Mouse (Mus musculus) limb, embryonic 13.5 days (tissue): ENCODE data around the gene Zfp934. TPM values are rescaled to one million over a fixed set of nuclear protein-coding genes. Genes with fewer than 3 reads are reported as not detected.

Experiments
- microRNA-seq: library from miRNA; unstranded; fragments of <30 nt; microRNA quantifications from one replicate; pipeline ENCODE4, GENCODE M21; 2016
- polyA plus RNA-seq: library from polyadenylated mRNA; unstranded; fragments of >200 nt; fragmentation: Nextera tagmentation; extraction: Ambion mirVana; gene quantifications from 2 replicates; pipeline ENCODE4 v1.2.1, GENCODE M21; 2015

Gene Zfp934
- polyA plus RNA-seq, 1 experiment from 2014 or later: 24.7 TPM

Small RNA genes within 50 kb of the gene (microRNA-seq; reads per million reads assigned to microRNA genes)
- not detected for gene Gm22256

Other genes starting within 250 kb of the Zfp934 start
- gene Gm3604, start 188.0 kb downstream of the Zfp934 start, polyA plus RNA-seq: 4.5 and 5.8 TPM in 2 replicates
- gene Gm49359, start 104.4 kb downstream of the Zfp934 start, polyA plus RNA-seq: 17.0 and 17.3 TPM in 2 replicates
- not detected in 2 replicates for gene Zfp935, start 12.7 kb downstream of the Zfp934 start, polyA plus RNA-seq
- gene 6720489N17Rik, start 53.0 kb upstream of the Zfp934 start, polyA plus RNA-seq: 16.3 and 16.5 TPM in 2 replicates
- gene Platr25, start 189.5 kb upstream of the Zfp934 start, polyA plus RNA-seq: 38.9 and 43.0 TPM in 2 replicates
- 12.5 and 14.5 TPM in 2 replicates for gene Gm5141, start 214.6 kb upstream of the Zfp934 start, polyA plus RNA-seq